Mouse (Mus musculus) CH12.LX (cell line): ENCODE results near the gene Aqp11. TPM values are rescaled to one million over a fixed set of nuclear protein-coding genes. Genes with fewer than 3 reads are reported as not detected.

Experiments used
- DNase-seq: peaks from one replicate; pipeline ENCODE4 v3.0.0-alpha.2; 2013; ENCODE audit errors: extremely low read depth
- H3K27ac ChIP-seq: 2 replicates; pipeline ENCODE4 v1.5.1; 2012; ENCODE audit warnings: low read depth, mild to moderate bottlenecking, control low read depth, moderate library complexity; ENCODE audit not compliant: insufficient read depth
- H3K27me3 ChIP-seq: replicated peaks from 2 replicates; pipeline ENCODE3; 2012; ENCODE audit warnings: inconsistent platforms
- H3K36me3 ChIP-seq, 2 experiments: replicated peaks in 1 of 2; 2 replicates each; pipeline versions ENCODE3 to v1.6.1; 2012; ENCODE audit warnings: inconsistent platforms in 1 of 2, low read length in 1 of 2, mild to moderate bottlenecking in 1 of 2, mixed read lengths in 1 of 2, moderate library complexity in 1 of 2; ENCODE audit not compliant: control insufficient read depth in 1 of 2, insufficient read depth in 1 of 2
- H3K4me1 ChIP-seq, 2 experiments: 2 replicates each; pipeline ENCODE4 v1.6.1; 2012; ENCODE audit warnings: inconsistent platforms in 1 of 2, moderate library complexity in 1 of 2; ENCODE audit not compliant: insufficient read depth in 2 of 2, control insufficient read depth in 1 of 2
- H3K4me2 ChIP-seq: 2 replicates; pipeline ENCODE4 v1.6.1; 2012; ENCODE audit warnings: low read depth, mild to moderate bottlenecking, control low read depth; ENCODE audit not compliant: poor library complexity, insufficient read depth, severe bottlenecking
- H3K4me3 ChIP-seq, 3 experiments: fragments of 150-350 bp in 1 of 3; sonication (generic) in 1 of 3; replicated peaks in 1 of 3; 2 replicates each; pipeline versions ENCODE3 to v1.5.1; 2011 to 2012; ENCODE audit warnings: low read depth in 2 of 3, low read length in 2 of 3, mild to moderate bottlenecking in 2 of 3, moderate library complexity in 2 of 3, control low read depth in 1 of 3, improper control_type of control experiment in 1 of 3, inconsistent platforms in 1 of 3, mixed read lengths in 1 of 3; ENCODE audit not compliant: poor library complexity in 1 of 3
- H3K79me2 ChIP-seq: replicated peaks from 2 replicates; pipeline ENCODE4 v1.6.1; 2012; ENCODE audit warnings: mild to moderate bottlenecking, moderate library complexity; ENCODE audit not compliant: control insufficient read depth, poor library complexity, insufficient read depth, severe bottlenecking; ENCODE audit errors: extremely low read depth
- H3K9ac ChIP-seq: 2 replicates; pipeline ENCODE4 v1.6.1; 2012; ENCODE audit warnings: low read depth, mild to moderate bottlenecking, control low read depth, moderate library complexity; ENCODE audit not compliant: insufficient read depth
- H3K9me3 ChIP-seq: replicated peaks from 2 replicates; pipeline ENCODE3; 2012; ENCODE audit warnings: low read length, inconsistent platforms, mixed read lengths
- BHLHE40 ChIP-seq: IDR thresholded peaks from 2 replicates; pipeline ENCODE4 v1.6.1; 2011; ENCODE audit warnings: mild to moderate bottlenecking, low read depth, low read length, improper control_type of control experiment
- CTCF ChIP-seq, 2 experiments: IDR thresholded peaks in 1 of 2; conservative IDR thresholded peaks in 1 of 2; 2 replicates each; pipeline ENCODE4 v1.5.1; 2011 to 2012; ENCODE audit warnings: low read depth in 2 of 2, low read length in 2 of 2, improper control_type of control experiment in 1 of 2, inconsistent platforms in 1 of 2, mild to moderate bottlenecking in 1 of 2, moderate library complexity in 1 of 2
- JUN ChIP-seq: IDR thresholded peaks from 2 replicates; pipeline ENCODE4 v1.6.1; 2011; ENCODE audit warnings: low read depth, mild to moderate bottlenecking, low read length, improper control_type of control experiment, moderate library complexity; ENCODE audit not compliant: insufficient read depth
- RAD21 ChIP-seq: IDR thresholded peaks from 2 replicates; pipeline ENCODE4 v1.6.1; 2011; ENCODE audit warnings: low read depth, mild to moderate bottlenecking, low read length, improper control_type of control experiment, moderate library complexity
- RCOR1 ChIP-seq: conservative IDR thresholded peaks from 2 replicates; pipeline ENCODE4 v1.6.1; 2012; ENCODE audit warnings: low read depth, mild to moderate bottlenecking, inconsistent platforms, low read length, improper control_type of control experiment
- USF2 ChIP-seq: conservative IDR thresholded peaks from 2 replicates; pipeline ENCODE4 v1.6.1; 2011; ENCODE audit warnings: low read depth, low read length, improper control_type of control experiment
- ZKSCAN1 ChIP-seq: IDR thresholded peaks from 2 replicates; pipeline ENCODE4 v1.6.1; 2012; ENCODE audit warnings: low read depth, inconsistent platforms, low read length, improper control_type of control experiment, borderline replicate concordance
- ZMIZ1 ChIP-seq: IDR thresholded peaks from 2 replicates; pipeline ENCODE4 v1.6.1; 2012; ENCODE audit warnings: low read depth, mild to moderate bottlenecking, inconsistent platforms, low read length, improper control_type of control experiment
- dilution Hi-C: fragments of 300-500 bp; cut with MboI; formaldehyde crosslinking; loops from 2 replicates; pipeline ENCODE4 v1.14.3; 2020; ENCODE audit warnings: low sequenced_read_pairs; ENCODE audit not compliant: extremely low pct_unique_long_range_greater_than_20kb, extremely low pct_ligation_motif_present
- in situ Hi-C: fragments of 300-500 bp; cut with MboI; formaldehyde crosslinking; loops from 3 replicates; pipeline ENCODE4 v1.14.3; 2019; ENCODE audit warnings: low sequenced_read_pairs, low pct_ligation_motif_present, low pct_unique_long_range_greater_than_20kb, mixed read lengths
- polyA plus RNA-seq: library from polyadenylated mRNA; unstranded; fragments of >175 nt; gene quantifications from 2 replicates; pipeline ENCODE4 v1.2.1, GENCODE M21; 2012; ENCODE audit warnings: low read depth; ENCODE audit not compliant: insufficient read length
- total RNA-seq, 2 experiments: library from RNA; depleted of rRNA; stranded (reverse); fragments of 300-350 nt in 1 of 2; fragments of >200 nt in 1 of 2; gene quantifications; 2 replicates each; pipeline ENCODE4 v1.2.3; 2012 to 2014

Aqp11 gene
- total and polyA plus RNA-seq, 3 experiments, result 0.46 to 1.0 (median 0.89) TPM

DNA sequence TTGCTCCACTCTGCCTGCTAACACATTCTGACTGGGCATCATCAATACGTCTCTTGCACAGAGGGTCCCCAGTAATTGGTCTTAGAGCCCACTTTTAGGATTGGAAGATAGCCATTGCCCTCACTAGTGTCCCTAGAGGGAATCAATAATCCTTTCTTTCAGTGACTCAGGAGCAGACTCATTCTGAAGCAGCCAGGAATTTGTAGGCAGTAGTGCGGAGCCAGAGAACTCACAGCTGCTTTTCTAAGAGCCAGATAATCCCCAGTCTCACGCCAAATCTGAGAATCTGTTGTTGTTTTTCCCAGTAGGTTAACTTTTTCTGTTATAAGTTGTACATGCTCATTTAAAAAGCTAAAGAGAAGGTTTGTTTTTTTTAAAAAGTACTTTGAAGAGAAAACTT, 37.3 kb upstream of the Aqp11 start:
- no peaks in the 10 kb centered on the region for H3K4me1 ChIP-seq
- no peak for DNase-seq
- in situ Hi-C loops (no loop called here), dilution Hi-C loops (no loop called here)
- no peak overlapping the region for H3K4me2 ChIP-seq
- TF ChIP-seq RAD21 (no peak), CTCF (conservative IDR thresholded peaks at IDR 0.05 in 1 of 2, IDR thresholded peaks at IDR 0.05 in 1 of 2; ENCODE audit: low read depth in 2 of 2, low read length in 2 of 2) (no peak), USF2 (no peak), JUN (no peak), ZKSCAN1 (no peak), ZMIZ1 (no peak)
- no peaks in the 10 kb centered on the region for H3K79me2 ChIP-seq
- H3K27me3 ChIP-seq, result no peaks in the 10 kb centered on the region
- no peak overlapping the region for H3K27ac ChIP-seq
- peaks cover 16% of the 10 kb centered on the region for H3K9me3 ChIP-seq
- H3K4me3 ChIP-seq, result no peak overlapping the region
- no peaks in the 10 kb centered on the region for H3K36me3 ChIP-seq
- H3K9ac ChIP-seq, result no peak overlapping the region

GRCm38 (mm10) chr7:97770841-97771620, 32.9 kb upstream of the Aqp11 start:
- H3K79me2 ChIP-seq, result no peaks in the 10 kb centered on the region
- no peaks in the 10 kb centered on the region for H3K9me3 ChIP-seq
- DNase-seq, result no peak
- no peak overlapping the region for H3K27ac ChIP-seq
- H3K36me3 ChIP-seq, result no peaks in the 10 kb centered on the region
- no peaks in the 10 kb centered on the region for H3K4me1 ChIP-seq
- in situ Hi-C loops (no loop called here), dilution Hi-C loops (no loop called here)
- H3K9ac ChIP-seq, result no peak overlapping the region
- TF ChIP-seq RCOR1 (no peak), BHLHE40 (no peak)
- H3K4me2 ChIP-seq, result no peak overlapping the region
- no peak overlapping the region for H3K4me3 ChIP-seq
- H3K27me3 ChIP-seq, result no peaks in the 10 kb centered on the region

- DNase-seq, result no peak
- H3K9ac ChIP-seq, result no peak overlapping the region
- no peak for TF ChIP-seq ZMIZ1
- TF ChIP-seq RAD21, result no peak
- TF ChIP-seq, all 38 proteins: peak for 0
- Histone ChIP-seq H3K4me2 (no peak overlapping the region), H3K9me3 (no peaks in the 10 kb centered on the region), H3K27ac (no peak overlapping the region), H3K79me2 (no peaks in the 10 kb centered on the region), H3K4me3 (no peak overlapping the region), H3K36me3 (no peaks in the 10 kb centered on the region), H3K27me3 (no peaks in the 10 kb centered on the region), H3K4me1 (peaks cover 2 to 4% of the 10 kb centered on the region in 2 experiments; a peak in 2 of 4 replicates)
- in situ Hi-C loops, result no loop called here
- dilution Hi-C loops, result no loop called here
Observed at GRCm38 (mm10) chr7:97769020-97769419, 30.9 kb upstream of the Aqp11 start.
